Mouse (Mus musculus): Measurements from ENCODE around the gene Olfr549.

Gene Olfr549

DNA sequence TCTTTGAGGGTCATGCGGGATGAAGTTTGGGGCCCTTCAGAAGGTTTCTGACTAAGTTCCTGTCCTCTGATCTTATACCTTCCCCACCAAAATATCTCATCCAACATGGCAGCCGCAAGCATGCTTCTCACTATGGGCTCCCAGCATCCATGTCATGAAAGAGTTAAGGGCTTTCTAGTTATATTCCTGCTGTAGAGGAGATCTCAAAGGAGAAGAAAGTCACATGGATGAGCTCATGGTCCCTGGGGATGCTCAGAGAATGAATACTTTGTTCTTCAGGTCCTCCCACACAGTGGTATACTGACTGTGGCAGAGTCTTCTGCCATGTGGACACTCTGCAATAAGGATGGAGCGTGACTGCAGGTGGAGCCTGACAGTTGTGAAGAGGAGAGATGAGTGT, at the start of gene Olfr549:
Olfr549 (plus strand) TSS at position 301 of the 400 bp plus-strand sequence.
- no peak for DNase-seq

- no peak for DNase-seq
These were observed 47.7 kb upstream of the Olfr549 start for GRCm38 (mm10) chr7:102501986-102502385.

DNA sequence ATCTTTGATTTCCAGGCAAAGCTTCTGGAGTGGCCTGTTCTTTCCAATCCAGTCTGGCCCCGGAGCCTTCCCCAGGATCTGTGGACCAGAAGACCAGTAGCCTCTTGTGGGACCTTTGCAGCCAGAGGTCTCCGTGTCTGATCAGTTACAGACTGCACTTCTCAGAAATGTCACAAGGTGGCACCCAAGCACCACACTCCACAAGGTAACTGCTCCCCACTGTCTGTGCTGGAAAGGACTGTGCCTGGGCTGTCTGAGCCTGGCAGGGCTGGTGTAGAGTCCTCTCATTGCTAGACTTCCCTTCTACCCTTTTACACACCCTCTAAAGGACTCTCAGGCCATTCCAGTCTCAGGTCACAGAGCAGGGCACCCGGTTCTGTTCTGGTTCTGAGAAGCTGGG, 42.8 kb upstream of the Olfr549 start:
- peak; percentile 35 to 65 for DNase-seq

GRCm38 (mm10) chr7:102508066-102508465, 41.6 kb upstream of the Olfr549 start:
- DNase-seq: no peak

DNA sequence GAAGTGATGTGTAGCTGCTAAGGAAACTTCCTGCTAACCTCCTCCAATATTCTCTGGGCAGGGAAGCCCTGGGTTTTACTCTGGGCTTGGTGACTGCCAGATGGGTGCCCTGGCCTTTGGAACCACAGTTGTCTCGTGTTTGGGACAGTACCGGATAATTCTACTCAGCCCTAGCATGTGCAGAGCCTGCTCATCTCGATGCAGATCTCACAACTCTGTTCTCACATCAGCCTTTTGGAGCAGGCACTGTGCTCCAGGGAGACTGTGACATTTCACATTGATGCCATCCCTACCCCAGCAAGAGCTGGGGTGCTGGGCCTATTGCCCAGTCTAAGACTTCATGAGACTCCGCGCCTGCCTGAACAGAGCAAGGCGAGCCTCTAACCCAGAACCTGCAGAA, 41.0 kb upstream of the Olfr549 start:
- no peak for DNase-seq

- DNase-seq: no peak
These were observed 39.9 kb upstream of the Olfr549 start for GRCm38 (mm10) chr7:102509726-102510125.

DNA sequence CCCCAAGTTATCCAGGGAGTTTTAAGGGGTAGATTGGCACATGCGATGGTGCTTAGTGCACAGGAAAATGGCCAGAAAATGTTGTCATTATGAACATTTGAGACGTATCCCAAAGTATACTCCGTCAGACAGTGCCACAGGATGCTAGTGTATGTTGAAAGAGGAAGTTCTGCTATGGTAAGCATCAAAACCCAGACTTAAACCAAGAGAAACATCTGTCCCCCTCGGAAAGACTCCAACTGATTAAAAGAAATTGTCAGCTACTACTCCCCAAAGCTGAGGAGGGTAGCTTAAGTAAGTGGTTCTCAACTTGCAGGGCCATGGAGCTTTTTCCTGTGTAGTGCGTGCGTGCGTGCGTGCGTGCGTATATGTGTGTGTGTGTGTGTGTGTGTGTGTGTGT, 37.7 kb upstream of the Olfr549 start:
- DNase-seq: no peak

- DNase-seq: peak; percentile 63 to 91
These were observed 36.7 kb upstream of the Olfr549 start for GRCm38 (mm10) chr7:102512814-102513435.

- no peak for DNase-seq
These were observed 35.5 kb upstream of the Olfr549 start for GRCm38 (mm10) chr7:102514144-102514543.

DNA sequence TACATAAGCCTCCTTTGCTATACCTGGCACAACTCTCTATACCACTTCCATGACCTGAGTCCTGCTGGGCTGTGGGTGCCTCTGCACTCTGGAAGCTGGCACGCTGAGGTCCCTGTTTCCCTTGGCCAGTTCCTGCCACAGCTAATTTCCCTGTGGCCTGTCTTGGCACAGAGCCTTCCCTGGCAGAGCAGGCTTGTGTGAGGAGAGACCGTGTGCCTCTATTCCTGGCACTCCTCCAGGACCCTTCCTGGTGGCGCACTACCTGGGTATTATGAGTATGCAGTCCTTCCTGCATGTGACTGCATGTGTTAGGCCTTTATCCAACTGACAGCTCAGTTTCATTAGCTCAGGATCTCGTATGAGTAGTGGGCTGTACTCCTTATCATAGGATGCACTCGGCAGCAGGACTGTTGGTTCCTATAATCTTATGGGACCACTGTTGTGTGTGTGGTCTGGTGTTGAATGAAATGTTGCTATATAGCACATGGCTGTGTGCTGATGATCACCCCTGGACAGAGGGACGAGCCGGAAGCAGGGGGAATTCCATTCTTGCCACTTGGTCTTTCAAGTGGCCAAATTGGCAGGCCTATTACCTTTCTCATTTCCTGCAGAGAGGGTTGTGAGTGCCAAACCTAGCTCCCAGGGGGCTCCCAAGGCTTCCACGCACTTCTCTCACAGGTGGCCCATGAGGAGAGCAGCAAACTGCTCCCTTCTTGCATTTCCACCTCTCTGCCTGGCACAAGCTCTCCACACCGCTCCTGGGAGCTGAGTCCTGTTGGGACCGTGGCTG, 33.2 kb upstream of the Olfr549 start:
- DNase-seq: no peak

DNA sequence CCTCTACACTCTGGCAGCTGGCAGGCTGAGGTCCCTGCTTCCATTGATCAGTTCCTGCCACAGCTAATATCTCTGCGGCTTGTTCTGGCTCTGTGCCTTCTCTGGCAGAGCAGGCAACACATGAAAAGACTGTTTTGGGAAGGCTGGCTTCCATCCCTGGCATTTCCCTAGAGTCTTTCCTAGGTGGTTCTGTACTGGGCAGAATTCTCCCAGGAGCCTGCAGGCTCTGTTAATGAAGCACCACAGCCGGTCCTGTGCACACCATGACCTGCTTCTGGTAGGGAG, 32.7 kb upstream of the Olfr549 start:
- DNase-seq: no peak

- no peak for DNase-seq
These were observed 20.6 kb upstream of the Olfr549 start for GRCm38 (mm10) chr7:102529052-102529451.

DNA sequence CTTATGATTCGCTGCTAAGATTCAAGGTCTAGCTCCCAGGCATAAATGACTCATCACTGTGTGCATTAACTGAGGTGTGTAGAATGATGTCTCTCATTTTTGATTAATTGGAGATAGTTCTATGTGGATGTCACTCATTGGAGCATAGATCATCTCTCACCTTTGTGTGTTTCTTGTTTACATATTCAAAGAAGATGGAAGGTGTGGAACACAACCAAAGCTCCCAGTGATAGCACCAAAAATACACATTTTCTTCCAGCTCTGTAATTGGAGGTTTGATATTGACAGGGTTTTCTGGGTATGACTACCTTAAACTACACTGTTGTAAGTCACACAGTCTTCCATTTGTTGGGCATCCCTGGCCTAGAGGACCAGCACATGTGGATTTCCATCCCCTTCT, 15.2 kb upstream of the Olfr549 start, which contains the start of gene Olfr547:
Olfr547 (plus strand) TSS at position 301 of the 400 bp plus-strand sequence.
- no peak for DNase-seq

GRCm38 (mm10) chr7:102540596-102540995, 9.1 kb upstream of the Olfr549 start, which contains the start of gene Olfr548-ps1:
Olfr548-ps1 (plus strand) TSS chr7:102540896.
- no peak for DNase-seq

DNA sequence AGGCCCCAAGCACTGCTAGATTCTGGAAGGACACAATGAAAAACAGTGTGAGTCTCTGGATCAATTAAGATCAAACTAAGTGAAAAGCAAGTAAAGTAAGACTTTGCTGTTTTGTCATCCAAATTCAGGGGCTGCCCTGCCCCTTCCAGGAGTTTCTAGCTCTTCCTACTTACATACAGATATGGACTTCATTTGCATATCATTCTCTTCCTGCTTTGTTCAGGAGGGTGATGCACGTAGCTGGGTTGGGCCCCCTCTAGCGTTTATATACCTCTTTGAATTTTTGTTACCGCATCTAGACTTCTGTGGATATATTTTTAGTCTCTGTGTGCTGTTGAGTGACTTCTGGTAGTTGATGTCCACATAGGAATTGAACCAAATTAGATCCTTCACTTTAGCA, 8.4 kb upstream of the Olfr549 start:
- no peak for DNase-seq

GRCm38 (mm10) chr7:102553279-102553678, 3.6 kb downstream of the Olfr549 start:
- no peak for DNase-seq

DNA sequence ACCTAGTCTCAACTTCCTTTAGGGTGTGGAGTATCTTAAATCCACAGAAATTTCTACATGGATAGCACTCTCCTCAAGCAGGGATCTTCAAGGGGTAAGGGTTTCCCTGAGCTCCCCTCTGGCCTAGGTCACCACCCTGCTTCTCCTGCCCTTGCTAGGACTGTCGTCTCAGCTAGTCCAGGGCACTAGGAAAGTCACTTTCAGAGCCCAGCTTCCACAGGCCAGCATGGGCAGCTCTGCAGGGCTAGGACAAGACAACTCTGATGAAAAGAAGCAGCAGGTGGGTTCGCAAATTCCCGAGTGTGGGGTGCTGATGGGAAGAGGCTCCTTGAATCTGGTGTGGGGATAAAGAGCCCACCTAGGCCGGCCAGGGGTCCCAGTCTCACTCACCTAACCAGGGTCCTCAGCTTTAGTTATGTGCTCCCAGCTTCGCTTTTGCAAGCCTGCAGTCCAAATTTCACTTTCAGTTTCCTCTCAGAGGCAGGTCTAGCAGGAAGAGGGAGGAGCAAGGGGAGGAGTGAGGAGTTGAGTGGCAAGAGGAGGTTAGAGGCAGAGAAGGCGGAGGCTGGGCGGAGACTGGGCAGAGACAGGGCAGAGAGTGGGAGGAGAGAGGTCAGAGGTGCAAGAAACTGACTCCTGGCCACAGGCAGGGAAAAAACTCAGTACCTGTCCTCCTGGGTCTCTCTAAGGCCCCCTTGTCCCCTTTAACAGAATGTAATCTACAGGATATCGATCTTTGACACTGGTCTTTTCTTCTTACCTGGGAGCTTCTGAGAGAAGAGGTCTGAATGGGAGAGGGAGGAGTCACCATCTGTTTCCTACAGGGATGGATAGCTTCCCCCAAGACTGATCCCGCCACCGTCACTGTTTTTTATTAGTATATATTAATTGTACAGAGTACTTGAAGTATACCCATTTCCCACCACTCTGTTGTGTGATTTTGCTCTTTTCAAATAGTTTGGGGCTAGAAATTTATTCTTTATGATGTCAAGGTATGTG, 15.6 kb downstream of the Olfr549 start, which contains the start of gene Trim21:
Trim21 (minus strand) TSS at position 488 of the 999 bp plus-strand sequence.
- peak; percentile 81 to 83 for DNase-seq

- DNase-seq: no peak
These were observed 16.5 kb downstream of the Olfr549 start for GRCm38 (mm10) chr7:102566219-102566618.

DNA sequence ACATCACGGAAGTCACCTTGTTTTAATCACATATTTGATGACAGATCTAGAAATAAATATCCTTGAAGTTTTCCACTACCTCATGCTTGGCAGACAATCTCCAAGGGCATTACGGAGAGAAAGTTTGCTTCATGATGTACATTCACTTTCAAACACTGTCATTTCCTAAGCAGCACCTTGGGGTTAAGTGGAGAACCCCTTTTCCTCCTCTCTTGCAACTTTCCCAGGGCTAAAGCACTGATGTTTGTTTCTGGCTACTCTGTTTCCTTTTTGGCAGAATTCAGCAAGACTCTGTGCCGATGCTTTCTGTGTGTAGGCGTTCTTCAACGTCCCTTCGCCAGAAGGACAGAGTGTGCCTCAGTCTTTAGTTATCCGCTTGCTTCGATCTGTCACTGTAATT, 21.5 kb downstream of the Olfr549 start, which contains the start of gene Olfr550:
Olfr550 (plus strand) TSS at position 301 of the 400 bp plus-strand sequence.
- no peak for DNase-seq

GRCm38 (mm10) chr7:102573174-102573830, 23.6 kb downstream of the Olfr549 start:
- no peak for DNase-seq

DNA sequence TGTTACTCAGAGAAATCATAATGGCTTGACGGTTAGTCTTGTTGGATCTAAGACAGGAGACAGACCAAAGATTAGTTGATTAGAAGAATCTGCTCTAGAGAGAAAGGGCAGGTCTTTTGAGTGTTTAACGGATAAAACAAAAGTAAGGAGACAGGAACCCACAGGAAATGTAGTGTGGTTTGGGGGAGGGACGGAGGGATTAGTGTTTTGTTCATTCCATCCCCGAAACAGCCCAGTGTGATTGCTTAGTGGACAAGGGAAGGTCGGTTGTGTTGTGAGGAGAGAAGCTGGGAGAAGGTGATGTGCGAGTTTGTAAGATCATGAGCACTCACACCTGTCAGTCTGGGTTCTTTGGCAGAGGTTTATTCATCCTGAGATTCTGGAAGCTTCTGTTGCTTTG, 26.3 kb downstream of the Olfr549 start:
- no peak for DNase-seq

DNA sequence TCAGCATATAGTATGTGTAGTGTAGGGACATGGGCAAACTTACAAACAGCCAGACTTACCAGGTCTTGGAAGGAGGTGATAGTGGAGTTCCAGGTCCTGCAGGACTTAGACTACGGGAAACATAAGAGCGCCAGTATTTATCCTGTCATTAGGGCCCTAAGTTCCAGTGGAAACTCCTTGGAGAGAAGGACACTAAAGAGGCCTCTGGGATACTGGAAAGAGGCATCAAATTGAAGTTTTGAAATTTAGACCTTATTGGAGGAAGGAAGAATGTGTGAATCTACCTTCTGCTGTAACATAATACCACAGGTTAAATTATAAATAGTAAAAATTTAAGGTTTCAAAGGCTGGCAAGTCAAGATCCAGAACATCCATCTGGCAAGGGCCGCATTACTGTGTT, 42.1 kb downstream of the Olfr549 start, which contains the start of gene Olfr551:
Olfr551 (minus strand) TSS at position 101 of the 400 bp plus-strand sequence.
- DNase-seq: no peak
